Mouse (Mus musculus) MEL (cell line): ENCODE measurements around the gene Kptn. TPM values are rescaled to one million over a fixed set of nuclear protein-coding genes. Genes with fewer than 3 reads are reported as not detected.

Source experiments
- DNase-seq: peaks from one replicate; pipeline ENCODE4 v3.0.0; 2011; ENCODE audit warnings: low read depth, low spot score
- H3K27ac ChIP-seq: 2 replicates; pipeline ENCODE4 v1.5.1; 2012; ENCODE audit warnings: low read depth, mild to moderate bottlenecking, control low read depth, low read length, moderate library complexity; ENCODE audit not compliant: control insufficient read depth
- H3K27me3 ChIP-seq, 2 experiments: fragments of 150-350 bp in 1 of 2; sonication (generic) in 1 of 2; 2 replicates each; pipeline ENCODE4 v1.6.1; 2012; ENCODE audit warnings: low read length in 2 of 2, mild to moderate bottlenecking in 2 of 2, improper control_type of control experiment in 1 of 2, moderate library complexity in 1 of 2; ENCODE audit not compliant: insufficient read depth in 2 of 2, control insufficient read depth in 1 of 2
- H3K36me3 ChIP-seq, 2 experiments: 2 replicates each; pipeline ENCODE4 v1.6.1; 2012 to 2014; ENCODE audit warnings: low read length in 2 of 2, improper control_type of control experiment in 1 of 2, inconsistent platforms in 1 of 2, mild to moderate bottlenecking in 1 of 2; ENCODE audit not compliant: insufficient read depth in 2 of 2, control insufficient read depth in 1 of 2
- H3K4me1 ChIP-seq, 2 experiments: fragments of 150-350 bp in 1 of 2; sonication (generic) in 1 of 2; 2 replicates each; pipeline ENCODE4 v1.6.1; 2012; ENCODE audit warnings: low read length in 2 of 2, improper control_type of control experiment in 1 of 2, mild to moderate bottlenecking in 1 of 2; ENCODE audit not compliant: insufficient read depth in 2 of 2, control insufficient read depth in 1 of 2
- H3K4me3 ChIP-seq, 2 experiments: fragments of 150-350 bp in 1 of 2; sonication (generic) in 1 of 2; 2 replicates each; pipeline ENCODE4 v1.5.1; 2012; ENCODE audit warnings: low read depth in 2 of 2, low read length in 2 of 2, mild to moderate bottlenecking in 2 of 2, moderate library complexity in 2 of 2, control low read depth in 1 of 2, improper control_type of control experiment in 1 of 2; ENCODE audit not compliant: control insufficient read depth in 1 of 2, insufficient read depth in 1 of 2
- H3K79me2 ChIP-seq: 2 replicates; pipeline ENCODE4 v1.6.1; 2012; ENCODE audit warnings: mild to moderate bottlenecking, low read length, moderate library complexity; ENCODE audit not compliant: control insufficient read depth, poor library complexity, insufficient read depth
- H3K9ac ChIP-seq: 2 replicates; pipeline ENCODE4 v1.6.1; 2012; ENCODE audit warnings: low read depth, mild to moderate bottlenecking, control low read depth, low read length, moderate library complexity; ENCODE audit not compliant: control insufficient read depth, poor library complexity, severe bottlenecking
- H3K9me3 ChIP-seq: fragments of 150-350 bp; sonication (generic); replicated peaks from 2 replicates; pipeline ENCODE4 v1.6.1; 2012; ENCODE audit warnings: mild to moderate bottlenecking, low read length, improper control_type of control experiment, moderate library complexity; ENCODE audit not compliant: insufficient read depth
- BHLHE40 ChIP-seq: IDR thresholded peaks from 2 replicates; pipeline ENCODE4 v1.6.1; 2012; ENCODE audit warnings: low read depth, mild to moderate bottlenecking, inconsistent platforms, low read length, improper control_type of control experiment, borderline replicate concordance
- CHD2 ChIP-seq: IDR thresholded peaks from 2 replicates; pipeline ENCODE4 v1.6.1; 2011; ENCODE audit warnings: low read length, improper control_type of control experiment
- CTCF ChIP-seq, 3 experiments: IDR thresholded peaks in 2 of 3; conservative IDR thresholded peaks in 1 of 3; 2 replicates each; pipeline ENCODE4 v1.5.1; 2011 to 2012; ENCODE audit warnings: low read length in 3 of 3, low read depth in 2 of 3, mild to moderate bottlenecking in 2 of 3, improper control_type of control experiment in 1 of 3, inconsistent platforms in 1 of 3, mixed read lengths in 1 of 3, moderate library complexity in 1 of 3; ENCODE audit not compliant: control insufficient read depth in 1 of 3, insufficient read depth in 1 of 3, poor library complexity in 1 of 3, severe bottlenecking in 1 of 3
- E2F4 ChIP-seq: IDR thresholded peaks from 2 replicates; pipeline ENCODE4 v1.6.1; 2011; ENCODE audit warnings: low read depth, low read length, improper control_type of control experiment, borderline replicate concordance
- EP300 ChIP-seq, 2 experiments: IDR thresholded peaks; 2 replicates each; pipeline ENCODE4 v1.6.1; 2011; ENCODE audit warnings: improper control_type of control experiment in 2 of 2, low read length in 2 of 2, low read depth in 1 of 2, mild to moderate bottlenecking in 1 of 2
- GABPA ChIP-seq: IDR thresholded peaks from 2 replicates; pipeline ENCODE4 v1.6.1; 2012; ENCODE audit warnings: low read depth, mild to moderate bottlenecking, inconsistent platforms, low read length, improper control_type of control experiment, moderate library complexity
- GATA1 ChIP-seq: IDR thresholded peaks from 2 replicates; pipeline ENCODE4 v1.6.1; 2011; ENCODE audit warnings: low read depth, low read length, improper control_type of control experiment
- JUND ChIP-seq: IDR thresholded peaks from 2 replicates; pipeline ENCODE4 v1.6.1; 2011; ENCODE audit warnings: low read depth, mild to moderate bottlenecking, improper control_type of control experiment, low read length
- KAT2A ChIP-seq: conservative IDR thresholded peaks from 2 replicates; pipeline ENCODE4 v1.6.1; 2012; ENCODE audit warnings: low read depth, low read length, improper control_type of control experiment, inconsistent platforms
- MAFK ChIP-seq: IDR thresholded peaks from 2 replicates; pipeline ENCODE4 v1.6.1; 2011; ENCODE audit warnings: low read depth, mild to moderate bottlenecking, low read length, improper control_type of control experiment, borderline replicate concordance
- MAX ChIP-seq: IDR thresholded peaks from 2 replicates; pipeline ENCODE4 v1.6.1; 2011; ENCODE audit warnings: low read length, improper control_type of control experiment
- MAZ ChIP-seq: IDR thresholded peaks from 2 replicates; pipeline ENCODE4 v1.6.1; 2012; ENCODE audit warnings: low read depth, mild to moderate bottlenecking, inconsistent platforms, low read length, improper control_type of control experiment
- MXI1 ChIP-seq: IDR thresholded peaks from 2 replicates; pipeline ENCODE4 v1.6.1; 2011; ENCODE audit warnings: mild to moderate bottlenecking, low read depth, low read length, improper control_type of control experiment
- NELFE ChIP-seq: IDR thresholded peaks from 2 replicates; pipeline ENCODE4 v1.6.1; 2011; ENCODE audit warnings: low read depth, low read length, improper control_type of control experiment
- POLR2A ChIP-seq, 2 experiments: IDR thresholded peaks; 2 replicates each; pipeline ENCODE4 v1.6.1; 2011 to 2012; ENCODE audit warnings: low read length in 2 of 2, mild to moderate bottlenecking in 2 of 2, control low read depth in 1 of 2, improper control_type of control experiment in 1 of 2, low read depth in 1 of 2, moderate library complexity in 1 of 2; ENCODE audit not compliant: control insufficient read depth in 1 of 2, insufficient read depth in 1 of 2, poor library complexity in 1 of 2
- RCOR1 ChIP-seq: IDR thresholded peaks from 2 replicates; pipeline ENCODE4 v1.6.1; 2012; ENCODE audit warnings: low read depth, mild to moderate bottlenecking, inconsistent platforms, low read length, improper control_type of control experiment
- TAL1 ChIP-seq: IDR thresholded peaks from 2 replicates; pipeline ENCODE4 v1.6.1; 2012; ENCODE audit warnings: mild to moderate bottlenecking, inconsistent platforms, low read length, moderate library complexity, mixed read lengths
- TCF12 ChIP-seq: IDR thresholded peaks from 2 replicates; pipeline ENCODE4 v1.6.1; 2014; ENCODE audit warnings: low read depth, mild to moderate bottlenecking, inconsistent platforms, low read length, improper control_type of control experiment, moderate library complexity
- UBTF ChIP-seq: IDR thresholded peaks from 2 replicates; pipeline ENCODE4 v1.6.1; 2012; ENCODE audit warnings: low read depth, mild to moderate bottlenecking, inconsistent platforms, low read length, improper control_type of control experiment, moderate library complexity, borderline replicate concordance; ENCODE audit not compliant: insufficient read depth
- USF1 ChIP-seq: IDR thresholded peaks from 2 replicates; pipeline ENCODE4 v1.6.1; 2014; ENCODE audit warnings: low read depth, mild to moderate bottlenecking, inconsistent platforms, low read length, improper control_type of control experiment, moderate library complexity
- USF2 ChIP-seq, 2 experiments: IDR thresholded peaks; 2 replicates each; pipeline ENCODE4 v1.6.1; 2011 to 2012; ENCODE audit warnings: improper control_type of control experiment in 2 of 2, low read length in 2 of 2, borderline replicate concordance in 1 of 2, inconsistent platforms in 1 of 2, low read depth in 1 of 2, mild to moderate bottlenecking in 1 of 2; ENCODE audit not compliant: insufficient read depth in 1 of 2
- ZC3H11A ChIP-seq: IDR thresholded peaks from 2 replicates; pipeline ENCODE4 v1.6.1; 2012; ENCODE audit warnings: low read depth, mild to moderate bottlenecking, inconsistent platforms, low read length, improper control_type of control experiment
- ZMIZ1 ChIP-seq: IDR thresholded peaks from 2 replicates; pipeline ENCODE4 v1.6.1; 2012; ENCODE audit warnings: low read depth, mild to moderate bottlenecking, inconsistent platforms, low read length, improper control_type of control experiment, moderate library complexity
- polyA plus RNA-seq, 2 experiments: library from polyadenylated mRNA; stranded (reverse) in 1 of 2; unstranded in 1 of 2; fragments of >175 nt in 1 of 2; fragments of >200 nt in 1 of 2; gene quantifications; 2 replicates each; pipeline versions ENCODE4 v1.2.1 to v1.2.4; 2012; ENCODE audit warnings: low replicate concordance in 2 of 2, low read depth in 1 of 2; ENCODE audit not compliant: insufficient read length in 2 of 2, insufficient read depth in 1 of 2, missing spikeins in 1 of 2
- total RNA-seq: library from RNA; depleted of rRNA; stranded (reverse); fragments of 300-350 nt; gene quantifications from 2 replicates; pipeline ENCODE4 v1.2.3, GENCODE M21; 2012

Kptn gene
- total and polyA plus RNA-seq, 3 experiments, result 17.8 to 19.6 TPM; not detected in 1

DNA sequence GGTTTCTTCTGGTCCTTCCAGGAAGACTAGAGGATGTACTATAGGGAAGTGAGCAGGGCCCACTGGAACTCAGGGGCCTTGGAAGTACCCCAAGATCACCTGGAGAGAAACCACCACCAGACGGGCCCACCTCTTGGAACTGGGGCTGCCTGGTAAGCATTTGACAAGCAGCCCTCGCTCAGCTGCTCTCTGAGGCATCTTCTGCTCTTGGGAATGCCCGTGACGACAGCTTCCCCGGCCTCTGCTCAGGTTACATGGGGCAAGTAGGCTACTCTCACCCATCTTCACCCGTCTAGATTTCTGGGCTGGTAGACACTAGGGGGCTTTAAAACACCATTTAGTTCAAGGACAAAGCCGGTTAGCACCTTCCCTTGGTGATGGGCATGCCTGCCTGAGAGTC is 18.6 kb upstream of the Kptn start:
- Histone ChIP-seq H3K9me3 (no peaks in the 10 kb centered on the region), H3K4me3 (no peak overlapping the region), H3K9ac (no peak overlapping the region), H3K27me3 (no peaks in the 10 kb centered on the region), H3K79me2 (peaks cover 43% of the 10 kb centered on the region), H3K36me3 (peaks cover 0 to 12% of the 10 kb centered on the region in 2 experiments; a peak in 2 of 4 replicates), H3K4me1 (peaks cover 0 to 15% of the 10 kb centered on the region in 2 experiments; a peak in 1 of 4 replicates), H3K27ac (no peak overlapping the region)
- no peak for TF ChIP-seq USF2 (IDR thresholded peaks at IDR 0.05; ENCODE audit: borderline replicate concordance in 1 of 2, insufficient read depth in 1 of 2, low read depth in 1 of 2, low read length in 2 of 2)
- TF ChIP-seq GATA1, result no peak
- no peak for TF ChIP-seq MAZ
- no peak for TF ChIP-seq GABPA
- TF ChIP-seq KAT2A, result no peak
- no peak for TF ChIP-seq USF1
- no peak for TF ChIP-seq ZMIZ1
- TF ChIP-seq JUND, result no peak
- TF ChIP-seq CHD2, result no peak
- no peak for TF ChIP-seq TCF12
- TF ChIP-seq E2F4, result no peak
- DNase-seq, result no peak

- TF ChIP-seq MXI1, result no peak
- TF ChIP-seq ZC3H11A, result no peak
- no peak for TF ChIP-seq BHLHE40
- no peak for TF ChIP-seq TAL1
- TF ChIP-seq RCOR1, result no peak
- no peak for TF ChIP-seq CTCF (IDR thresholded peaks at IDR 0.05 in 2 of 3, conservative IDR thresholded peaks at IDR 0.05 in 1 of 3; ENCODE audit: control insufficient read depth in 1 of 3, insufficient read depth in 1 of 3, low read depth in 2 of 3, low read length in 3 of 3, poor library complexity in 1 of 3, severe bottlenecking in 1 of 3)
- TF ChIP-seq NELFE, result no peak
- no peak for TF ChIP-seq MAX
- no peak for TF ChIP-seq ZMIZ1
- TF ChIP-seq E2F4, result no peak
- no peak for TF ChIP-seq UBTF
- no peak for TF ChIP-seq TCF12
- no peak for TF ChIP-seq POLR2A (IDR thresholded peaks at IDR 0.05; ENCODE audit: control insufficient read depth in 1 of 2, insufficient read depth in 1 of 2, low read depth in 1 of 2, low read length in 2 of 2, poor library complexity in 1 of 2)
- TF ChIP-seq MAFK, result no peak
- TF ChIP-seq USF2 (IDR thresholded peaks at IDR 0.05; ENCODE audit: borderline replicate concordance in 1 of 2, insufficient read depth in 1 of 2, low read depth in 1 of 2, low read length in 2 of 2), result no peak
- TF ChIP-seq USF1, result no peak
- TF ChIP-seq EP300 (IDR thresholded peaks at IDR 0.05; ENCODE audit: low read depth in 1 of 2, low read length in 2 of 2), result no peak
- TF ChIP-seq, all 39 proteins: peak for 0
- Histone ChIP-seq H3K9me3 (no peaks in the 10 kb centered on the region), H3K4me1 (peaks cover 0 to 15% of the 10 kb centered on the region in 2 experiments; a peak in 1 of 4 replicates), H3K79me2 (peaks cover 43% of the 10 kb centered on the region), H3K9ac (no peak overlapping the region), H3K36me3 (peaks cover 0 to 12% of the 10 kb centered on the region in 2 experiments; a peak in 2 of 4 replicates), H3K27me3 (no peaks in the 10 kb centered on the region), H3K4me3 (no peak overlapping the region), H3K27ac (no peak overlapping the region)
- no peak for DNase-seq
Measured at GRCm38 (mm10) chr7:16101726-16102475, 17.8 kb upstream of the Kptn start.
